Comparison of ENCODE assay signal across 27 mouse cellular contexts in genomic region chrX:20777619-20778018, GRCm38 (mm10).
"Had no signal": no experiment of that assay in that cellular context is flagged by ENCODE, and none has a peak within 500 bp of the region (broad histone marks: within the 10 kb centered on the region; RNA-seq: fewer than 3 reads in every experiment).

No protein-coding gene starts in this region.

- H3K4me3 ChIP-seq: gastrocnemius, adult 2 months; heart, embryonic 10.5 days; heart, embryonic 12.5 days; hindbrain, embryonic 10.5 days; hindbrain, embryonic 12.5 days; intestine, embryonic 15.5 days; kidney, embryonic 15.5 days; limb, embryonic 13.5 days; limb, embryonic 15.5 days had no signal

- H3K27me3 ChIP-seq: heart, embryonic 12.5 days; hindbrain, embryonic 12.5 days; intestine, embryonic 15.5 days; kidney, embryonic 15.5 days; limb, embryonic 13.5 days; limb, embryonic 15.5 days had no signal

- H3K4me2 ChIP-seq: heart, embryonic 12.5 days; hindbrain, embryonic 12.5 days; hindbrain, embryonic 14.5 days; intestine, embryonic 15.5 days; kidney, embryonic 15.5 days; limb, embryonic 13.5 days; limb, embryonic 15.5 days had no signal

- DNase-seq: gastrocnemius, adult 2 months; gastrocnemius, postnatal 10 days; gastrocnemius, postnatal 25 days; heart, adult 18-20 months; heart, postnatal 10 days; heart, postnatal 4 days; kidney, adult 18-20 months; kidney, adult 9 months; kidney, postnatal 14 days; kidney, postnatal 36 days; layer of hippocampus, adult 9-11 months; layer of hippocampus, postnatal 36 days; left cerebral cortex, postnatal 4 days had no signal

- H3K9me3 ChIP-seq: heart, embryonic 10.5 days; heart, embryonic 12.5 days; hindbrain, embryonic 10.5 days; hindbrain, embryonic 12.5 days; intestine, embryonic 15.5 days; kidney, embryonic 15.5 days; limb, embryonic 13.5 days; limb, embryonic 15.5 days had no signal

- H3K4me1 ChIP-seq: heart, embryonic 10.5 days; heart, embryonic 12.5 days; hindbrain, embryonic 10.5 days; hindbrain, embryonic 12.5 days; intestine, embryonic 15.5 days; kidney, embryonic 15.5 days; limb, embryonic 13.5 days; limb, embryonic 15.5 days had no signal

- ATAC-seq: hindbrain, embryonic 16.5 days; inflammation-experienced regulatory T-cells, adult 6 months; intestine, embryonic 15.5 days; intestine, postnatal 0 days had no signal

- H3K9ac ChIP-seq: heart, embryonic 12.5 days; hindbrain, embryonic 12.5 days; hindbrain, embryonic 14.5 days; intestine, embryonic 15.5 days; kidney, embryonic 15.5 days; limb, embryonic 13.5 days; limb, embryonic 15.5 days; liver, embryonic 14.5 days had no signal

- H3K36me3 ChIP-seq: heart, embryonic 10.5 days; heart, embryonic 12.5 days; hindbrain, embryonic 10.5 days; hindbrain, embryonic 12.5 days; intestine, embryonic 15.5 days; kidney, embryonic 15.5 days; limb, embryonic 13.5 days; limb, embryonic 15.5 days had no signal

- H3K27ac ChIP-seq: gastrocnemius, adult 2 months; heart, embryonic 10.5 days; hindbrain, embryonic 10.5 days; hindbrain, embryonic 12.5 days; hindbrain, embryonic 14.5 days; intestine, embryonic 15.5 days; kidney, embryonic 15.5 days; kidney, postnatal 0 days; limb, embryonic 13.5 days; limb, embryonic 15.5 days; liver, embryonic 14.5 days had no signal
